Mouse (Mus musculus) G1E (cell line): Measurements from ENCODE around the gene Lsamp. TPM values are rescaled to one million over a fixed set of nuclear protein-coding genes. Genes with fewer than 3 reads are reported as not detected.

ENCODE experiments used
- ATAC-seq: 2 replicates; pipeline ENCODE4 v1.8.0; 2016; ENCODE audit warnings: mild to moderate bottlenecking; ENCODE audit not compliant: insufficient number of reproducible peaks, poor library complexity, low FRiP score, severe bottlenecking; ENCODE audit errors: extremely low read depth
- DNase-seq: peaks from one replicate; pipeline ENCODE4 v3.0.0; 2012; ENCODE audit warnings: low spot score
- H3K27me3 ChIP-seq: 2 replicates; pipeline ENCODE4 v1.6.1; 2012; ENCODE audit warnings: mild to moderate bottlenecking, low read length, inconsistent platforms; ENCODE audit not compliant: insufficient read depth
- H3K36me3 ChIP-seq: replicated peaks from 2 replicates; pipeline ENCODE3; 2012; ENCODE audit warnings: mild to moderate bottlenecking, inconsistent platforms
- H3K4me1 ChIP-seq: 2 replicates; pipeline ENCODE4 v1.6.1; 2012; ENCODE audit warnings: low read depth, low read length, inconsistent platforms, mixed read lengths; ENCODE audit not compliant: insufficient read depth
- H3K4me3 ChIP-seq: 2 replicates; pipeline ENCODE4 v1.5.1; 2012; ENCODE audit warnings: low read depth, mild to moderate bottlenecking, inconsistent platforms, low read length, moderate library complexity, mixed read lengths
- H3K9me3 ChIP-seq: replicated peaks from 2 replicates; pipeline ENCODE4 v1.6.1; 2012; ENCODE audit warnings: inconsistent platforms
- CTCF ChIP-seq: IDR thresholded peaks from 2 replicates; pipeline ENCODE4 v1.5.1; 2012; ENCODE audit warnings: low read depth, low read length, inconsistent platforms, mixed read lengths
- GATA1 ChIP-seq: IDR thresholded peaks from 2 replicates; pipeline ENCODE4 v1.6.1; 2012; ENCODE audit warnings: borderline replicate concordance, low read length, inconsistent platforms, mixed read lengths
- GATA2 ChIP-seq: IDR thresholded peaks from 2 replicates; pipeline ENCODE4 v1.6.1; 2012; ENCODE audit warnings: low read depth, low read length, inconsistent platforms, borderline replicate concordance
- POLR2AphosphoS5 ChIP-seq: IDR thresholded peaks from 2 replicates; pipeline ENCODE4 v1.6.1; 2012; ENCODE audit warnings: low read depth, low read length, inconsistent platforms; ENCODE audit not compliant: insufficient replicate concordance
- TAL1 ChIP-seq: conservative IDR thresholded peaks from 2 replicates; pipeline ENCODE4 v1.6.1; 2012; ENCODE audit warnings: low read depth, low read length, inconsistent platforms, mixed read lengths
- polyA plus RNA-seq: library from polyadenylated mRNA; stranded (reverse); fragments of >175 nt; gene quantifications from 2 replicates; pipeline ENCODE4 v1.2.3, GENCODE M21; 2012
- total RNA-seq, 2 experiments: library from RNA; stranded (forward) in 1 of 2; stranded (reverse) in 1 of 2; fragments of 200-1000 nt in 1 of 2; fragments of >200 nt in 1 of 2; fragmentation: Nextera tagmentation in 1 of 2; gene quantifications; 2 replicates each; pipeline ENCODE4 v1.2.3; 2014 to 2017

Lsamp gene
- total and polyA plus RNA-seq, 3 experiments, result 0.49 TPM; not detected in 2

DNA sequence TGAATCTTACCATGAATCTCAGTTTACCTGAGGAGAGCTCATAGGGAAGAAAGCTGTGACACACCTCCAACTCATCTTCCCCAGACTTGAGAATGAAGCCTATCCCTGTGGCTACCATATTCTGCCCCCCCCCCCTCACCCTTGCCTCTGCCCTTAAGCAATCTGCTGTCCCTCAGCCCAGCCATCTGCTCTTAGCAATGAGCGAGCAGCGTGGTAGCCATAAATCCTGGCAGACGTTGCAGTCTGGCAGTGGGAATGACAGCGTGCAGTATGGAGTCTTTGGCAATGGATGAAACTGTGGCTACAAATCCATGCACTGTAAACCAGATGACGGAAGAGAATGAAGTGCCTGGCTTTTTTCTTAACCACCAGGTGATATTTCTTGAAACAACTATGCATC lies 244.5 kb downstream of the Lsamp start:
- H3K27me3 ChIP-seq, result no peaks in the 10 kb centered on the region
- ATAC-seq, result no peak
- no peak for DNase-seq
- no peaks in the 10 kb centered on the region for H3K36me3 ChIP-seq
- H3K9me3 ChIP-seq, result peaks cover 4% of the 10 kb centered on the region; the same call in 1 of the 2 replicates
- TF ChIP-seq TAL1 (no peak), GATA1 (no peak), POLR2AphosphoS5 (no peak), GATA2 (no peak), CTCF (no peak)
- no peak overlapping the region for H3K4me3 ChIP-seq
- H3K4me1 ChIP-seq, result no peaks in the 10 kb centered on the region

DNA sequence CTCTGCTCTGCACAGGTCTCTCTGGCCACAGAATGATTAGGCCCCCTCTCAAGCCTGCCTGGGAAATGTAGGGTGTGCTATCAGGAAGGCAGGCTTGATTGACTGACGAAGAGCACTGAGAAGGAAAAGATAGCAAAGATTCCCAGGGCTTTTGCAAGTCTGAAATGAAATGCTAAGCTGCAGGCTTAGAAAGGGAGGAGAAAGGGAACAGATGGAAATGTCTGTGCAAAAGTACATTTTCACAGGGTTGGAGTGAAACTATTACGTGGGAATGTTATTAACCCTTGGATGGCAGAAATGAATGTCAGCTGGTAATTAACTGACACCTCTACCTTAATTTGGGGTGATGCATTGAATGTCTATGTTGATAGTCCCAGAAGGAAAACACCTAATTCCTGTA lies 248.9 kb downstream of the Lsamp start:
- ATAC-seq, result no peak
- TF ChIP-seq GATA1, result no peak
- TF ChIP-seq CTCF, result no peak
- Histone ChIP-seq H3K36me3 (no peaks in the 10 kb centered on the region), H3K27me3 (no peaks in the 10 kb centered on the region), H3K4me1 (no peaks in the 10 kb centered on the region), H3K9me3 (peaks cover 7% of the 10 kb centered on the region; the same call in 1 of the 2 replicates), H3K4me3 (no peak overlapping the region)
- no peak for DNase-seq

DNA sequence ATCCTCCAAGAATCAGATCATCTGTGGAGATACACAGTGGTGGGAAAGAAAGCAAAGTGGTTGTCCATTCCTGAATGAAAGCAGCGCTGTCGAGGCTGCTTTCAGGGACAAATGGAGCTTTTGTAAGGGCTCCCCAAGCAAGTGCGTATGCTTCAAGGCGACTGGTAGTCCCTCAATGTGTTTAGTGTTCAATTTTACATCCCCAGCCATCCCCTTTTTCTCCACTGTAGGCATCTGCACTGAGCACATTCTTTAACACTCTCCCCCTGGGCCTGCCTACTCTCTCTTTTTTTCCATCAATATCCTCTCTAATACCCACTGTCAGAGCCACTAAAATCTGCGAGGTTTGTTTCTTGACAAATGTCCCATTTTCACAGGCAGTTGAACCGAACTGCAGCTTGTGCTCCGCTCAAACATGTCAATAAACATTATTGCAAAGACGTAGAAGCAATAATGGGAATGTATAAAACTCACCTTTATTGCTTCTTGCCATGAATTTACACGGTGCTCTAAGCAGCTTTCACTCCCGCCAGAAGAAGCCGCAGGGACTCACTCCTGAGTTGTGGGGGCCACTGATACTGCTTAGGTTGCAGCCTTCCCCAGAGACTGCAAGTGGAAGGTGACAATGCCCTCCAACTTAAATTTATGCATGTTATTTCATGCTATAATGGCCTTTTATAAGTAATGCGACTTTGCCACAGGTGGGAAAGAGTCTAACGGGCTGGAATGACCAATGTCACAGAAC lies 250.2 kb downstream of the Lsamp start:
- no peaks in the 10 kb centered on the region for H3K4me1 ChIP-seq
- 0 out of 2 replicates have a peak, but pooled peaks cover 5% of the 10 kb centered on the region for H3K9me3 ChIP-seq

DNA sequence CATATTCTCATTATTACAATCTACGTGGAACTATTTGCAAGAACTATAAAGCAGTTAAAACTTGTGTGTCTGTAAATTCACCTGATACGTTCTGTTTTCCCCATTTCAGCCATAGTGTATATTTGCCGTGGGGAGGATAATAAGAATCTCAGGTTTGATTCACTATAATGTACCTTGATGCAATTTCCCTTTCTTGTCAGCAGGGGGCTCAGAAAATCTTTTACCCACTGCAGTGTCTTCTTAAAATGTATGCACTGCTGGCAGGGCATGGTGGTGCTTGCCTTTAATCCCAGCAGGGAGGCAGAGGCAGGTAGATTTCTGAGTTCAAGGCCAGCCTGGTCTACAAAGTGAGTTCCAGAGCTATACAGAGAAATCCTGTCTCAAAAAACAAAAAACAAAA lies 287.7 kb downstream of the Lsamp start:
- Histone ChIP-seq H3K36me3 (no peaks in the 10 kb centered on the region), H3K4me1 (no peaks in the 10 kb centered on the region), H3K9me3 (no peaks in the 10 kb centered on the region), H3K27me3 (no peaks in the 10 kb centered on the region), H3K4me3 (no peak overlapping the region)
- DNase-seq (no peak), ATAC-seq (no peak)
- TF ChIP-seq CTCF (no peak), POLR2AphosphoS5 (no peak), TAL1 (no peak), GATA1 (no peak), GATA2 (no peak)

More for the DNA sequence above, 250.2 kb downstream of the Lsamp start:
- H3K27me3 ChIP-seq, result no peaks in the 10 kb centered on the region
- no peak overlapping the region for H3K4me3 ChIP-seq
- ATAC-seq (no peak), DNase-seq (no peak)
- no peak for TF ChIP-seq GATA2
- no peaks in the 10 kb centered on the region for H3K36me3 ChIP-seq

DNA sequence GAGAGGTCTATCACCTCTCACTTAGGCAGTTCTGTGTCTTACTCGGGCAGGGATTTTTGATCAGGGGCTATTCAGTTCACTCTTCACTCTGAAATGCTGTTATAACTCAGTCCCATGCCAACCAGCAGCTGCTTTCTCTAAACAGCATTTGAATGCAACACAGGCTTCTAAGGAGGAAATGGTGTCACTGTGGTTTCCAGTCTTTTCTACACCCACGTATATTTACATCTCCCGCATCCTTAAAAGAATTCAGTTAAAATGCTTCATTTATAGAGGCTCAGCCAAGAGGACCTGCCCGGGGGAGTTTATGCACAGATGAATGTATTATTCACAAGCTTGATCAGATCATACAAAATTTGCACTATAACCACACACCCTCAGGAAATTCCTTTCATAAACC lies 306.0 kb downstream of the Lsamp start:
- no peak for DNase-seq

DNA sequence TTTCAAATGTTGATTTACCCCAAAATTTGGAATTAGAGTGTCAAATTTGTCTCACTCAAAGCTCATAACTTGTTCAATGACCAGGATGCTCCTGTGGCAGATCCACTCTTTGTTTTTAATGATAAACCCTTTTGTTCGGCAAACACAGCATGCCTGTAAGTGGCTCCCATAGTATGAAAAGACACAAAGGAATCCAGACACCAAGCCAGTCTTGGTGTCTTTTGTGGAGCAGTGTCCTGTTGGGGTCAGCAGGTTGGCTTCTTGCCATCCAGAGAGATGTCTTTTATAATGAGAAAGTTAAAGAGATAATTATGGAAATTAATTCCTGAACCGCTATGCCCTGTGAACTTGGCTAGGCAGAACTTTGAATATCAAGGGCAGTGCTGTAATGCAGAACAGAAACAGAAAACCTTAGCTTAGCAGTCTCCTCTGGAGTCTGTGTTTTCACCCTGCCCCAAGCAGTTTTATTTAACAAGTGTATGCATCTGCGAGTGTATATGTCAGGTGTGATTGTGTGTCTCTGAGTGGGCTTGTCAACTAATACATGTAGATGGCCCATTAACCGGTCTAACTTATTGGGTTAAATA lies 310.2 kb downstream of the Lsamp start:
- no peak overlapping the region for H3K4me3 ChIP-seq
- H3K9me3 ChIP-seq, result no peaks in the 10 kb centered on the region
- DNase-seq, result no peak
- ATAC-seq, result no peak
- no peaks in the 10 kb centered on the region for H3K36me3 ChIP-seq
- no peaks in the 10 kb centered on the region for H3K4me1 ChIP-seq
- no peaks in the 10 kb centered on the region for H3K27me3 ChIP-seq
- no peak for TF ChIP-seq TAL1

More for the DNA sequence above, 306.0 kb downstream of the Lsamp start:
- Histone ChIP-seq H3K4me3 (no peak overlapping the region), H3K36me3 (no peaks in the 10 kb centered on the region), H3K4me1 (no peaks in the 10 kb centered on the region), H3K9me3 (no peaks in the 10 kb centered on the region), H3K27me3 (no peaks in the 10 kb centered on the region)
- no peak for TF ChIP-seq GATA2
- TF ChIP-seq TAL1, result no peak
- TF ChIP-seq POLR2AphosphoS5, result no peak
- no peak for TF ChIP-seq GATA1
- TF ChIP-seq CTCF, result no peak
- no peak for ATAC-seq

DNA sequence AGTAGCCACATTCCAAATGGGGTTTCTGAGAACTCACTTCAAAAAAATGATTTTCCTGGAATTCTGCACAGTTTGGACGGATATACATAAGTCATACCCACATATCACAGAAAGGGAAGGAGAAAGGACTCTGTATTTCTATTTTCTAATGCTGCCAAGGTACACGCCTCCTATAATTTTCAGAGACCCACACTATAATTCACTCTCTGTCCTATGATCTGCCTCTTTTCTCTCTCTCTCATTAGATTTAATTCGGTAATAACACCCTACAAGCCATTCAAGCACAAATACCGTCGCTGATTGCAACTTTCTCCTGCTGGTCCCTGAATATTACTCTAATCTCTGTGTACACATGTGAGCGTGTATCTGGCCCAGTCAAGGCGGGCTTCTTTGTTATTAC lies 311.1 kb downstream of the Lsamp start:
- TF ChIP-seq GATA2 (no peak), POLR2AphosphoS5 (no peak), GATA1 (no peak), CTCF (no peak), TAL1 (no peak)
- no peak for DNase-seq

More for the DNA sequence above, 311.1 kb downstream of the Lsamp start:
- H3K36me3 ChIP-seq, result no peaks in the 10 kb centered on the region
- no peak overlapping the region for H3K4me3 ChIP-seq
- H3K4me1 ChIP-seq, result no peaks in the 10 kb centered on the region
- H3K9me3 ChIP-seq, result no peaks in the 10 kb centered on the region
- H3K27me3 ChIP-seq, result no peaks in the 10 kb centered on the region
- no peak for ATAC-seq
